Mouse (Mus musculus): ENCODE measurements around the gene Ccdc28b.

GRCm38 (mm10) chr4:129588865-129589264, 34.9 kb downstream of the Ccdc28b start:
- TF ChIP-seq CTCF (IDR thresholded peaks at IDR 0.05; ENCODE audit: low read depth) (no peak), EP300 (optimal IDR thresholded peaks at IDR 0.05) (no peak)

Data from stomach, postnatal 0 days (tissue).